Mouse (Mus musculus) lung, postnatal 0 days (tissue): ENCODE measurements around the gene Tpm4.

Experiments used
- CTCF ChIP-seq: IDR thresholded peaks from 2 replicates; pipeline ENCODE4 v1.5.1; 2016; ENCODE audit warnings: antibody characterized with exemption, mild to moderate bottlenecking
- EP300 ChIP-seq: IDR thresholded peaks from 2 replicates; pipeline ENCODE4 v1.6.1; 2016; ENCODE audit warnings: antibody characterized with exemption, mild to moderate bottlenecking, control low read depth

DNA sequence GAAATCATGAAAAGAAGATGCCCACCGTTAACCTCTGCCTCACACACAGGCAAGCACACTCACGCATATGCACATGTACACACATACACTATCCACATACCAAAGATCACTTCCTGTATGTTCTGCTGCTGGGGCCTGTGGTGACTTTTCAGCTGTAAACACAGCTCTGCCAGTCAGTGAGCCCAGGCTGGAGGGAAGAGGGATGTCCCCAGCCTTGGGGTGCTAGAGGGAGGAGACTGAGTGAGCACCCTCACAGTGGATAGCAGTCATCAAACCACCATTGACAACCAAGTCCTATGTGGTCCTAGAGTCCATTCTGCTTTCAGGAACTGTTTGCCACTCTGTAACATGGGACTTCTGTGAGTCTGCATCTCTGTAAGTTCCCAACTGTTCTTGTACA lies 2.9 kb upstream of the Tpm4 start:
- no peak for TF ChIP-seq EP300
- TF ChIP-seq CTCF, result no peak
